Comparison of ENCODE assay signal across 24 mouse cellular contexts in the genomic region with DNA sequence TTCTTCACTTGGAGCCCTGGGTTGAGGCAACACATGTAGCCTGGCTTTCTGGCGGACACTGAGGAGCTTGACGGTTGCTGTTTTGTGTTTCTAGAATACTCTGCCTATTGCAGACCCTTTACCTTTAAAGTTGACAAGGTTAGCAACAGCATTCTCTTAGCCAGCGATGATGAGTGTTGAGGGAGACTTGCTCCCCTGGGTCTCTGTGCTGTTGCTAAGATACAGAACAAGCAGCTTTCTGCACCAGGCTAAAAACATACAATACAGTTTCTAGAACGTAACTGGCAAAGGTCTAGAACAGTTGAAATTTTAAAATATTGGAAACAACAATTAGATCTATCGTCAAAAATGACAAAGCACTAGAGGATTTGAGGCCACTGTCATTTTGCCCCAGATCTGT.
"Had no signal": no experiment of that assay in that cellular context is flagged by ENCODE, and none has a peak within 500 bp of the region (broad histone marks: within the 10 kb centered on the region; RNA-seq: fewer than 3 reads in every experiment).

No protein-coding gene starts in this region.

- H3K27me3 ChIP-seq: hindbrain, embryonic 13.5 days; hindbrain, embryonic 15.5 days; intestine, embryonic 15.5 days; limb, embryonic 12.5 days had no signal

- DNase-seq: gastrocnemius, adult 2 months; gastrocnemius, postnatal 10 days; gastrocnemius, postnatal 25 days; heart, adult 2 months; heart, postnatal 10 days; heart, postnatal 4 days; kidney, adult 18-20 months; kidney, adult 8-10 months; kidney, postnatal 10 days; kidney, postnatal 25 days; kidney, postnatal 4 days; layer of hippocampus, adult 9-11 months; liver had no signal

- H3K4me3 ChIP-seq: gastrocnemius, adult 2 months; heart, adult 2 months; hindbrain, embryonic 10.5 days; hindbrain, embryonic 13.5 days; hindbrain, embryonic 15.5 days; intestine, embryonic 15.5 days; left cerebral cortex, adult 2 months; limb, embryonic 10.5 days; limb, embryonic 12.5 days had no signal

- H3K36me3 ChIP-seq: hindbrain, embryonic 10.5 days; hindbrain, embryonic 13.5 days; hindbrain, embryonic 15.5 days; intestine, embryonic 15.5 days; limb, embryonic 10.5 days; limb, embryonic 12.5 days had no signal

- H3K9me3 ChIP-seq: hindbrain, embryonic 10.5 days; hindbrain, embryonic 13.5 days; hindbrain, embryonic 15.5 days; intestine, embryonic 15.5 days; limb, embryonic 10.5 days; limb, embryonic 12.5 days had no signal

- H3K4me2 ChIP-seq: heart, embryonic 11.5 days; hindbrain, embryonic 13.5 days; hindbrain, embryonic 15.5 days; intestine, embryonic 15.5 days; limb, embryonic 12.5 days; liver, embryonic 11.5 days had no signal

- H3K4me1 ChIP-seq: intestine, embryonic 15.5 days had no signal

- H3K27ac ChIP-seq: gastrocnemius, adult 2 months; heart, adult 2 months; hindbrain, embryonic 10.5 days; hindbrain, embryonic 13.5 days; hindbrain, embryonic 15.5 days; intestine, embryonic 15.5 days; left cerebral cortex, adult 2 months; limb, embryonic 10.5 days; limb, embryonic 12.5 days had no signal

- H3K9ac ChIP-seq: hindbrain, embryonic 13.5 days; hindbrain, embryonic 15.5 days; intestine, embryonic 15.5 days; limb, embryonic 12.5 days had no signal

- ATAC-seq: inflammation-experienced regulatory T-cells, adult 6 months; intestine, embryonic 15.5 days; intestine, postnatal 0 days had no signal
